19 mouse cellular contexts compared by ENCODE assay signal in the genomic region with DNA sequence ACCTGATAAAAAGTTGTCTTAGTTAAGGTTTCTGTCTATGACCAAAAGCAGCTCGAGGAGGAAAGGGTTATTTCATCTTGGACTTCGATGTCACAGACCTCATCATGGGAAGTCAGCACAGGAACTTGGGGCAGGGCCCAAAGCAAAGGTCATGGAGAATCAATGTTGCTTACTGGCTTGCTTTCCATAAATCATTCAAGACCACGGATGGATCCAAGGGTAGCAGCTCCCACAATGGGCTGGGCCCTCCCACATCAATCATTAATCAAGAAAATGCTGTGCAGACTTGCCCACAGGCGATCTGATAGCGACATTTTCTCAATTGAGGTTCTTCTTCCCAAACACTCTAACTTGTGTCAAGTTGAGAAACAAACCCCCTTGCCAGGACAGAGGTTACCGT. TPM values are rescaled to one million over a fixed set of nuclear protein-coding genes. Genes with fewer than 3 reads are reported as not detected.
A peak's percentile ranks its signal among the peaks of the same experiment; 100 is the strongest.
DNase-seq lines count a peak whose midpoint lies in the region; ATAC-seq and TF ChIP-seq lines count a peak whose summit lies in the region.
"Had no signal": no experiment of that assay in that cellular context is flagged by ENCODE, and none has a peak within 500 bp of the region (broad histone marks: within the 10 kb centered on the region; RNA-seq: fewer than 3 reads in every experiment).

No protein-coding gene starts in this region.

- no peaks in the 10 kb centered on the region for H3K36me3 ChIP-seq in hindbrain, embryonic 11.5 days (ENCODE audit: control insufficient read depth, insufficient read depth, low read length)
- no peaks in the 10 kb centered on the region for H3K36me3 ChIP-seq in hindbrain, embryonic 14.5 days (replicated peaks; ENCODE audit: control insufficient read depth, insufficient read depth)
- no peaks in the 10 kb centered on the region for H3K36me3 ChIP-seq in intestine, postnatal 0 days (ENCODE audit: control insufficient read depth, insufficient read depth)
- H3K36me3 ChIP-seq in limb, embryonic 10.5 days, result no peaks in the 10 kb centered on the region
- H3K36me3 ChIP-seq: embryonic facial prominence, embryonic 15.5 days; forebrain, embryonic 12.5 days; hindbrain, embryonic 15.5 days had no signal

- no peak overlapping the region for H3K9ac ChIP-seq in hindbrain, embryonic 11.5 days (ENCODE audit: low read depth, low read length)
- no peak overlapping the region for H3K9ac ChIP-seq in hindbrain, embryonic 14.5 days
- H3K9ac ChIP-seq in intestine, postnatal 0 days (ENCODE audit: low read depth, low read length), result no peak overlapping the region
- H3K9ac ChIP-seq: embryonic facial prominence, embryonic 15.5 days; forebrain, embryonic 12.5 days; hindbrain, embryonic 15.5 days had no signal

- H3K27ac ChIP-seq in hindbrain, embryonic 11.5 days (ENCODE audit: low read depth, low read length), result no peak overlapping the region
- H3K27ac ChIP-seq in hindbrain, embryonic 14.5 days, result no peak overlapping the region
- H3K27ac ChIP-seq in intestine, postnatal 0 days (ENCODE audit: low read depth, low read length), result no peak overlapping the region
- H3K27ac ChIP-seq in limb, embryonic 10.5 days, result no peak overlapping the region
- H3K27ac ChIP-seq: embryonic facial prominence, embryonic 15.5 days; forebrain, embryonic 12.5 days; hindbrain, embryonic 15.5 days; layer of hippocampus, adult 2 months had no signal

- no peak overlapping the region for H3K4me2 ChIP-seq in hindbrain, embryonic 11.5 days (replicated peaks; ENCODE audit: low read depth, low read length)
- no peak overlapping the region for H3K4me2 ChIP-seq in hindbrain, embryonic 14.5 days (replicated peaks)
- H3K4me2 ChIP-seq in intestine, postnatal 0 days (replicated peaks; ENCODE audit: low read depth), result no peak overlapping the region
- H3K4me2 ChIP-seq: embryonic facial prominence, embryonic 15.5 days; forebrain, embryonic 12.5 days; hindbrain, embryonic 15.5 days; liver, embryonic 11.5 days had no signal

- WGBS in hindbrain, embryonic 11.5 days, result 47% methylated on average over 6 of the region's 6 CpGs
- WGBS in hindbrain, embryonic 14.5 days, result 46% methylated on average over 6 of the region's 6 CpGs
- WGBS in intestine, postnatal 0 days, result 25% methylated on average over 6 of the region's 6 CpGs
- 63% methylated on average over 6 of the region's 6 CpGs for WGBS in limb, embryonic 10.5 days

- no peak overlapping the region for H3K4me3 ChIP-seq in hindbrain, embryonic 11.5 days (ENCODE audit: low read depth, low read length)
- no peak overlapping the region for H3K4me3 ChIP-seq in hindbrain, embryonic 14.5 days (replicated peaks; ENCODE audit: low read length)
- no peak overlapping the region for H3K4me3 ChIP-seq in intestine, postnatal 0 days (ENCODE audit: low read depth, low read length)
- no peak overlapping the region for H3K4me3 ChIP-seq in limb, embryonic 10.5 days
- H3K4me3 ChIP-seq: embryonic facial prominence, embryonic 15.5 days; forebrain, embryonic 12.5 days; hindbrain, embryonic 15.5 days; layer of hippocampus, adult 2 months had no signal

- H3K27me3 ChIP-seq in hindbrain, embryonic 11.5 days (ENCODE audit: control insufficient read depth, insufficient read depth, low read length), result no peaks in the 10 kb centered on the region
- H3K27me3 ChIP-seq in hindbrain, embryonic 14.5 days (ENCODE audit: control insufficient read depth, insufficient read depth, low read length), result no peaks in the 10 kb centered on the region
- H3K27me3 ChIP-seq in intestine, postnatal 0 days (replicated peaks; ENCODE audit: control insufficient read depth, insufficient read depth, low read length), result no peaks in the 10 kb centered on the region
- no peaks in the 10 kb centered on the region for H3K27me3 ChIP-seq in limb, embryonic 10.5 days (ENCODE audit: low read depth, poor library complexity, severe bottlenecking)
- H3K27me3 ChIP-seq: embryonic facial prominence, embryonic 15.5 days; forebrain, embryonic 12.5 days; hindbrain, embryonic 15.5 days had no signal

- TF ChIP-seq CTCF in intestine, postnatal 0 days (IDR thresholded peaks at IDR 0.05; ENCODE audit: low read depth), result no peak

- no peak for ATAC-seq in hindbrain, embryonic 11.5 days (ENCODE audit: low FRiP score)
- ATAC-seq in hindbrain, embryonic 14.5 days (ENCODE audit: low FRiP score), result no peak
- ATAC-seq in intestine, postnatal 0 days, result peak; percentile 72
- ATAC-seq: lung, postnatal 0 days had no signal

- H3K9me3 ChIP-seq in hindbrain, embryonic 11.5 days (ENCODE audit: control insufficient read depth, low read length), result no peaks in the 10 kb centered on the region
- no peaks in the 10 kb centered on the region for H3K9me3 ChIP-seq in hindbrain, embryonic 14.5 days (ENCODE audit: control insufficient read depth, low read length)
- no peaks in the 10 kb centered on the region for H3K9me3 ChIP-seq in intestine, postnatal 0 days (ENCODE audit: control insufficient read depth)
- no peaks in the 10 kb centered on the region for H3K9me3 ChIP-seq in limb, embryonic 10.5 days (replicated peaks)
- H3K9me3 ChIP-seq: embryonic facial prominence, embryonic 15.5 days; forebrain, embryonic 12.5 days; hindbrain, embryonic 15.5 days had no signal

- peak; percentile 9 for DNase-seq in hindbrain, embryonic 11.5 days (ENCODE audit: low spot score)
- DNase-seq in hindbrain, embryonic 14.5 days (ENCODE audit: low spot score), result no peak
- DNase-seq in adrenal gland, postnatal 36 days, result peak; percentile 23 to 51
- DNase-seq in kidney, postnatal 36 days, result peak; percentile 73 to 75
- DNase-seq in right cerebral cortex, postnatal 4 days, result no peak
- DNase-seq in MN1 (ENCODE audit: low spot score), result no peak
- no peak for DNase-seq in limb, embryonic 10.5 days (ENCODE audit: low spot score)
- DNase-seq: cerebellum, adult 11 months had no signal

- H3K4me1 ChIP-seq in hindbrain, embryonic 11.5 days (replicated peaks; ENCODE audit: control insufficient read depth, insufficient read depth, low read length), result no peaks in the 10 kb centered on the region
- no peaks in the 10 kb centered on the region for H3K4me1 ChIP-seq in hindbrain, embryonic 14.5 days (replicated peaks; ENCODE audit: control insufficient read depth, insufficient read depth, low read length)
- no peaks in the 10 kb centered on the region for H3K4me1 ChIP-seq in intestine, postnatal 0 days (replicated peaks; ENCODE audit: control insufficient read depth, insufficient read depth, low read length)
- peaks cover 15% of the 10 kb centered on the region for H3K4me1 ChIP-seq in limb, embryonic 10.5 days
- H3K4me1 ChIP-seq: embryonic facial prominence, embryonic 15.5 days; hindbrain, embryonic 15.5 days had no signal

RNA-seq across cellular contexts. Expression of a gene that starts 27.6 kb away (rescaled TPM):
- polyA plus RNA-seq in hindbrain, embryonic 11.5 days (2014; fragmentation: Nextera tagmentation; extraction: Ambion mirVana), result 80.6 and 92.3 TPM in 2 replicates
- 57.6 and 60.7 TPM in 2 replicates for polyA plus RNA-seq in hindbrain, embryonic 14.5 days (2014; fragmentation: Nextera tagmentation; extraction: Ambion mirVana)
- total RNA-seq in adrenal gland, postnatal 36 days (2021), result 10 to 100 TPM; 26.9 to 37.7 TPM
- polyA plus RNA-seq in intestine, postnatal 0 days (2015; fragmentation: Nextera tagmentation; extraction: Ambion mirVana), result 41.6 and 44.3 TPM in 2 replicates
- polyA plus RNA-seq in limb, embryonic 10.5 days (2016; fragmentation: Nextera tagmentation; extraction: Ambion mirVana), result 66.4 and 75.3 TPM in 2 replicates

RNA-seq across cellular contexts. Expression of a gene that starts 41.9 kb away (rescaled TPM):
- 662 and 666 TPM in 2 replicates for polyA plus RNA-seq in hindbrain, embryonic 11.5 days (2014; fragmentation: Nextera tagmentation; extraction: Ambion mirVana)
- 403 and 439 TPM in 2 replicates for polyA plus RNA-seq in hindbrain, embryonic 14.5 days (2014; fragmentation: Nextera tagmentation; extraction: Ambion mirVana)
- total RNA-seq in adrenal gland, postnatal 36 days (2021), result 100 to 1,000 TPM; 409 to 423 TPM
- 383 and 404 TPM in 2 replicates for polyA plus RNA-seq in intestine, postnatal 0 days (2015; fragmentation: Nextera tagmentation; extraction: Ambion mirVana)
- polyA plus RNA-seq in limb, embryonic 10.5 days (2016; fragmentation: Nextera tagmentation; extraction: Ambion mirVana), result 530 and 546 TPM in 2 replicates

RNA-seq across cellular contexts. Expression of a gene that starts 48.3 kb away (rescaled TPM):
- not detected in 2 replicates for polyA plus RNA-seq in hindbrain, embryonic 11.5 days (2014; fragmentation: Nextera tagmentation; extraction: Ambion mirVana)
- 0.16 and 0.37 TPM in 2 replicates for polyA plus RNA-seq in hindbrain, embryonic 14.5 days (2014; fragmentation: Nextera tagmentation; extraction: Ambion mirVana)
- total RNA-seq in adrenal gland, postnatal 36 days (2021), result under 1 TPM in 1 of 2 experiments, not detected in 1; 0.49 TPM
- polyA plus RNA-seq in intestine, postnatal 0 days (2015; fragmentation: Nextera tagmentation; extraction: Ambion mirVana), result 0.24 TPM in 1 of 2 replicates, not detected in the other
- 0.11 and 0.30 TPM in 2 replicates for polyA plus RNA-seq in limb, embryonic 10.5 days (2016; fragmentation: Nextera tagmentation; extraction: Ambion mirVana)
- total RNA-seq: layer of hippocampus, adult 2 months; megakaryocyte-erythroid progenitor cell, adult 5-6 weeks had no signal
- polyA plus RNA-seq: C2C12; embryonic facial prominence, embryonic 15.5 days; heart, embryonic 16.5 days; hindbrain, embryonic 15.5 days; neural tube, embryonic 14.5 days had no signal

Comparison
In these comparisons a context has a peak if more than half of its experiments do, and no peak if none do; other contexts are left out.
1. DNase-seq: peak in hindbrain, embryonic 11.5 days (single experiment), adrenal gland, postnatal 36 days (2 of 2) and kidney, postnatal 36 days (2 of 2); none in hindbrain, embryonic 14.5 days (single experiment), right cerebral cortex, postnatal 4 days (single experiment), MN1 (single experiment) and limb, embryonic 10.5 days (single experiment).